Mouse (Mus musculus): ENCODE data around the gene Scamp4. TPM values are rescaled to one million over a fixed set of nuclear protein-coding genes. Genes with fewer than 3 reads are reported as not detected.
A peak's percentile ranks its signal among the peaks of the same experiment; 100 is the strongest.
"Not testable (repeated sequence)": the region's sequence is repeated elsewhere in the genome, so short reads cannot be mapped to it uniquely, and the experiment has no call there.

The Scamp4 gene
- polyA plus RNA-seq, 1 experiment from 2014 or later = 62.1 TPM

DNA sequence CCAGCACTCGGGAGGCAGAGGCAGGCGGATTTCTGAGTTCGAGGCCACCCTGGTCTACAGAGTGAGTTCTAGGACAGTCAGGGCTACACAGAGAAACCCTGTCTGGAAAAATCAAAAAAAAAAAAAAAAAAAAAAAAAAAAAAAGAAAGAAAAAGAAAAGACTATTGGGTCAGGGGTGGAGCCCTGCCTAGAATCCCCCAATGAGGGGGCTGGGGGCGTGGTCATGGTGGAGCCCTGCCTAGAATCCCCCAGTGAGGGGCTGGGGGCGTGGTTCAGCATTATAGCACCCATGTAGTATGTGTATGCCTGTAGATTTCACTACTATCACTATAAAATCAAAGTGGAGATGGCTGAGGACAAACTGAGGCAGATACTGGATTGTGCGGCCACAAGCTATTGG is 47.2 kb downstream of the Scamp4 start:
- WGBS = 94% methylated on average over 6 of the region's 6 CpGs
- H3K36me3 ChIP-seq (ENCODE audit: control insufficient read depth, insufficient read depth, low read length) = peaks cover 41% of the 10 kb centered on the region
- H3K4me2 ChIP-seq (ENCODE audit: low read length); H3K4me3 ChIP-seq (replicated peaks; ENCODE audit: low read depth, low read length); H3K9ac ChIP-seq (replicated peaks; ENCODE audit: low read length); H3K27me3 ChIP-seq (ENCODE audit: control insufficient read depth, insufficient read depth, low read length); DNase-seq; H3K4me1 ChIP-seq (ENCODE audit: control insufficient read depth, insufficient read depth, low read length); H3K9me3 ChIP-seq (ENCODE audit: control insufficient read depth, low read length); H3K27ac ChIP-seq (replicated peaks; ENCODE audit: low read depth, low read length); ATAC-seq (ENCODE audit: low FRiP score, low TSS enrichment): not testable (repeated sequence)

DNA sequence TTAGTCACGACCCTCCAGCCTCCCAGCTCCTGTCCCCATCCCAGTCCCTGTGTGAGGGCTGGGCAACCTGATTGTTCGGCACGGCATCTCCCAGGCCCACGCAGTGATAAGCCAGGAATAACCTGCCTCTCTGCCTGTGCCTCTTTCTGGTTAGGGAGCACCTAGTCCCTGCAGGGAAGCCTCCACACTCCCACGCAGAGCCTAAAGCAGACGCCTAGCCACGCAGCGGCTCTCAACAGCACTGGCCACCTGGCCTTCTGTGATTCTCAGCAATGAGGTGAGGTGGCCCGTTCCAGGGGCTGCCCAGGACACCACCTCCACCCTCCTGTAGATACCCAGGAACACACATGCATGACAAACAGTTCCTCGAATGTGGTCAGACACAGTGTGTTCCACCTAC is 47.7 kb downstream of the Scamp4 start:
- Histone ChIP-seq H3K36me3 (ENCODE audit: control insufficient read depth, insufficient read depth, low read length) (peaks cover 36% of the 10 kb centered on the region), H3K27ac (replicated peaks; ENCODE audit: low read depth, low read length) (no peak overlapping the region), H3K4me2 (ENCODE audit: low read length) (no peak overlapping the region), H3K27me3 (ENCODE audit: control insufficient read depth, insufficient read depth, low read length) (no peaks in the 10 kb centered on the region), H3K9me3 (ENCODE audit: control insufficient read depth, low read length) (no peaks in the 10 kb centered on the region), H3K4me1 (ENCODE audit: control insufficient read depth, insufficient read depth, low read length) (peaks cover 9% of the 10 kb centered on the region), H3K4me3 (replicated peaks; ENCODE audit: low read depth, low read length) (no peak overlapping the region), H3K9ac (replicated peaks; ENCODE audit: low read length) (no peak overlapping the region)
- ATAC-seq (ENCODE audit: low FRiP score, low TSS enrichment) (no peak), DNase-seq (no peak)
- WGBS = 95% methylated on average over 10 of the region's 10 CpGs

DNA sequence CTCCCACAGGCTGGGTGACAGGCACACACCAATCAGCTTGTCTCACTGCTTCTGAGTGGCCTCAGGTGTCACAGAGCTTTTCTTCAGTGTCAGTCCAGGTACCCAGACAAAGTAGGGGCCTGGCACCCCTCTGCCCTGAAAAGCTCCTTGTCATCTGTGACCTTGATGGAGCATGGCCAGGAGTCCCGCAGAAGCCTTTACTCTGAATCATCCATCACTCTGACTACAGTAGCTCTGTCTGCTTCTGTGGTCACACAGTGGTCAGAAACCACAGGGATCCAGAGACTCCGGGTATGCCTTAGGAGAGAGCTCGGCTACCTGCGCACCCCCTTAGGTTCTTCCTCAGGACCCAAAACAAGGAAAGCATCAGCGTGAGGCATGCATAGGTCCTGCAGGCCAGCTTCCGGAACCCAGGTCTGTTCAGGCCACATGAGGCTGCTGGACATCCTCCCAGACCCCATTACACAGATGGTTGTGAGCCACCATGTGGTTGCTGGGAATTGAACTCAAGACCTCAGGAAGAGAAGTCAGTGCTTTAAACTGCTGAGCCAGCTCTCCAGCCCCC is 50.6 kb downstream of the Scamp4 start:
- ATAC-seq (ENCODE audit: low FRiP score, low TSS enrichment) = no peak
- no peaks in the 10 kb centered on the region for H3K27me3 ChIP-seq (ENCODE audit: control insufficient read depth, insufficient read depth, low read length)
- 95% methylated on average over 6 of the region's 6 CpGs for WGBS
- H3K4me1 ChIP-seq (ENCODE audit: control insufficient read depth, insufficient read depth, low read length) = peaks cover 16% of the 10 kb centered on the region
- no peak overlapping the region for H3K4me2 ChIP-seq (ENCODE audit: low read length)
- no peak for DNase-seq
- peaks cover 11% of the 10 kb centered on the region for H3K36me3 ChIP-seq (ENCODE audit: control insufficient read depth, insufficient read depth, low read length)
- H3K9ac ChIP-seq (replicated peaks; ENCODE audit: low read length) = no peak overlapping the region
- no peaks in the 10 kb centered on the region for H3K9me3 ChIP-seq (ENCODE audit: control insufficient read depth, low read length)
- no peak overlapping the region for H3K4me3 ChIP-seq (replicated peaks; ENCODE audit: low read depth, low read length)
- H3K27ac ChIP-seq (replicated peaks; ENCODE audit: low read depth, low read length) = no peak overlapping the region

DNA sequence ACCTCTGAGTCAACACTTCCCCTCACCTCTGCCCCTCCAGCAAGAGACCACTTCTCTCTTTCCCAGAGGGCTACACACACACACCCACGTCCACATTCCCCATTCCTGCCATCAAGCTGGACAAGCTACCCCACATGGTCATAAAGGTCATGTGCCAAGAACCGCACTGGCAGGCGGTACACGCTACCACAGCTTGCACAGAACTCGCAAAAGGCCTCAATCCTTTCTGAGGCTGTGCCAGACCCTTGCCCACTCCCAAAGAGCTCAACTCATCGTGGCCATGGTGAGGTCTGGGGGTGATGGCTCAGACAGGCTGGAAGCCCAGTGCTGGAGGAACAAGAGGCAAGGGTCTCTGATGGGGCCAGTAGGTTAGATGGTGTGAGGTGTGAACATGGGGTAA is 52.2 kb downstream of the Scamp4 start:
- Histone ChIP-seq H3K4me3 (replicated peaks; ENCODE audit: low read depth, low read length) (peak overlapping the region; percentile 85; the same call in 1 of the 2 replicates), H3K36me3 (ENCODE audit: control insufficient read depth, insufficient read depth, low read length) (0 out of 2 replicates have a peak, but pooled peaks cover 4% of the 10 kb centered on the region), H3K4me1 (ENCODE audit: control insufficient read depth, insufficient read depth, low read length) (peaks cover 20% of the 10 kb centered on the region), H3K9ac (replicated peaks; ENCODE audit: low read length) (peak overlapping the region; percentile 97), H3K27me3 (ENCODE audit: control insufficient read depth, insufficient read depth, low read length) (no peaks in the 10 kb centered on the region), H3K27ac (replicated peaks; ENCODE audit: low read depth, low read length) (no peak overlapping the region), H3K9me3 (ENCODE audit: control insufficient read depth, low read length) (no peaks in the 10 kb centered on the region), H3K4me2 (ENCODE audit: low read length) (peak overlapping the region; percentile 88)
- WGBS = 91% methylated on average over 6 of the region's 6 CpGs
- DNase-seq (no peak), ATAC-seq (ENCODE audit: low FRiP score, low TSS enrichment) (no peak)

GRCm38 (mm10) chr10:80655406-80656129 is 52.9 kb downstream of the Scamp4 start:
- no peaks in the 10 kb centered on the region for H3K9me3 ChIP-seq (ENCODE audit: control insufficient read depth, low read length)
- 0 out of 2 replicates have a peak, but pooled peaks cover under 1% of the 10 kb centered on the region for H3K36me3 ChIP-seq (ENCODE audit: control insufficient read depth, insufficient read depth, low read length)
- WGBS = 6% methylated on average over 12 of the region's 12 CpGs
- H3K4me1 ChIP-seq (ENCODE audit: control insufficient read depth, insufficient read depth, low read length) = peaks cover 20% of the 10 kb centered on the region
- peak overlapping the region; percentile 88 for H3K27ac ChIP-seq (replicated peaks; ENCODE audit: low read depth, low read length)
- DNase-seq (no peak), ATAC-seq (ENCODE audit: low FRiP score, low TSS enrichment) (peak; percentile 48; the same call in 1 of the 2 replicates)
- peak overlapping the region; percentile 97 for H3K9ac ChIP-seq (replicated peaks; ENCODE audit: low read length)
- H3K4me3 ChIP-seq (replicated peaks; ENCODE audit: low read depth, low read length) = peak overlapping the region; percentile 85
- peak overlapping the region; percentile 88 for H3K4me2 ChIP-seq (ENCODE audit: low read length)
- H3K27me3 ChIP-seq (ENCODE audit: control insufficient read depth, insufficient read depth, low read length) = no peaks in the 10 kb centered on the region

GRCm38 (mm10) chr10:80656130-80656862 is 53.6 kb downstream of the Scamp4 start:
- Histone ChIP-seq H3K4me3 (replicated peaks; ENCODE audit: low read depth, low read length) (peak overlapping the region; percentile 85), H3K9me3 (ENCODE audit: control insufficient read depth, low read length) (no peaks in the 10 kb centered on the region), H3K9ac (replicated peaks; ENCODE audit: low read length) (peak overlapping the region; percentile 97), H3K4me2 (ENCODE audit: low read length) (peak overlapping the region; percentile 88), H3K27ac (replicated peaks; ENCODE audit: low read depth, low read length) (peak overlapping the region; percentile 88), H3K36me3 (ENCODE audit: control insufficient read depth, insufficient read depth, low read length) (no peaks in the 10 kb centered on the region), H3K27me3 (ENCODE audit: control insufficient read depth, insufficient read depth, low read length) (no peaks in the 10 kb centered on the region), H3K4me1 (ENCODE audit: control insufficient read depth, insufficient read depth, low read length) (peaks cover 20% of the 10 kb centered on the region)
- peak; percentile 89 for ATAC-seq (ENCODE audit: low FRiP score, low TSS enrichment)
- peak; percentile 99 for DNase-seq
- WGBS = 2% methylated on average over 68 of the region's 72 CpGs

DNA sequence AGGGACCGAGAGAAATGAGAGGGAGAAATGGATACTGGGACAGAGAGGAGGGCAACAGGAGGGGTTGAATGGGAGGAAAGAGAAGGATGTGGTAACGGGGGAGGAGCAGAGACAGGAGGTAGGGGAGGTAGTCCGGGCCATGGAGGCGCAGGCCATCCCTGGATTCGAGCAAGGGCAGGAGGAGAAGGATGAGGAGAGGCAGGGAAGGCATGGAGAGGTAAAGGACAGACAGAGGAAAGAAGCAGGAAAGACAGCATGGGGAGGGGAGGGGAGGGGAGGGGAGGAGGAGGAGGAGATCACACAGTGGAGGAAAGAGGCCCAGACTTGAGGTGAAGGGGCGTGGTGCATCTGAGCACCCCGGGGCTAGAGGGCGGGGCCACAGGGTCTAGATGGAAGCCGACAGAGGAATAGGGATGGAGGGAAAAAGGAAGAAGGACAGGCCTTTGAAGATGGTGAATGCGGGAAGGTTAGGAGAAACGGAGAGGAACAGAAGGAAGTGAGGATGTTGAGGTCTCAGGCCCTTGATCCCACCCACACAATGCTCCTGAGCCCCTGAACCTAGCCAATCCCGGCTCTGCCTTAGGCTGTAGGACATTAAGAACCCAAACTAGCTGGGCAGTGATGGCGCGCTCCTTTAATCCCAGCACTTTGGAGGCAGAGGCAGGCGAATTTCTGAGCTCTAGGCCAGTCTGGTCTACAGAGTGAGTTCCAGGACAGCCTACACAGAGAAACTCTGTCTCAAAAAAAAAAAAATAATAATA is 54.4 kb downstream of the Scamp4 start, which contains the start of gene Btbd2:
Gene Btbd2, minus strand, starts transcription at position 209 of the 761 bp plus-strand sequence.
- no peaks in the 10 kb centered on the region for H3K27me3 ChIP-seq (ENCODE audit: control insufficient read depth, insufficient read depth, low read length)
- H3K4me2 ChIP-seq (ENCODE audit: low read length) = peak within 1 kb of the TSS; percentile 88
- H3K4me1 ChIP-seq (ENCODE audit: control insufficient read depth, insufficient read depth, low read length) = peaks cover 20% of the 10 kb centered on the region
- no peaks in the 10 kb centered on the region for H3K9me3 ChIP-seq (ENCODE audit: control insufficient read depth, low read length)
- DNase-seq (peak; percentile 31), ATAC-seq (ENCODE audit: low FRiP score, low TSS enrichment) (no peak; the same call in 1 of the 2 replicates)
- WGBS = 20% methylated on average over 15 of the region's 15 CpGs
- peak within 1 kb of the TSS; percentile 97 for H3K9ac ChIP-seq (replicated peaks; ENCODE audit: low read length)
- H3K4me3 ChIP-seq (replicated peaks; ENCODE audit: low read depth, low read length) = peak within 1 kb of the TSS; percentile 85
- peak within 1 kb of the TSS; percentile 88 for H3K27ac ChIP-seq (replicated peaks; ENCODE audit: low read depth, low read length)
- no peaks in the 10 kb centered on the region for H3K36me3 ChIP-seq (ENCODE audit: control insufficient read depth, insufficient read depth, low read length)

DNA sequence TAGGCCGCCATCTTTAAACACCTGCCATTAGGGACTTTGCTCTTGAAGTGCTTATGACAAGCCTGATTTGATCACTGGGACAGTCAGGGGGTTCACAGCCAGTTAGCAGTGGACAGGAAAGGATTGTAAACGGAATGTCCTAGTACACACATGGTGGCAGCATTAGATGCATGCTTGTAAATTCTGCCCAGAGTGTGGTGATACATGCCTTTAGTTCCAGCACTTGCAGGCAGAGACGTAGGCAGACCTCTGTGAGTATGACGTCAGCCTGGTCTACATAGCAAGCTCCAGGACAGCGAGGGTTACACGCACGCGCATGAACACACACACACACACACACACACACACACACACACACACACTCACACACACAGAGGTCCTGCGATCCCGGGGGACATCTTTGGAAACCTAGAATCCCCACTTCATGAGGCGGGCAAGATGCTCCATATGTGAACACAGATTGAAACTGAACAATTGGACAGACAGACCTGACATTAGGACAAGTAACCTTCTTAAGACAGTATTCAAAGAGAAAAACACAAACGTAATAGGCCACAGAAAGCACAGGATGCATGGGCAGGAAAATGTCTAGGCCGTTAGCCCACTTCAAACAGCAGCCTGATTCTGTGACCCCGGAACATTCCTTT is 55.6 kb downstream of the Scamp4 start:
- Histone ChIP-seq H3K4me1 (ENCODE audit: control insufficient read depth, insufficient read depth, low read length) (peaks cover 20% of the 10 kb centered on the region), H3K27me3 (ENCODE audit: control insufficient read depth, insufficient read depth, low read length) (no peaks in the 10 kb centered on the region), H3K9me3 (ENCODE audit: control insufficient read depth, low read length) (no peaks in the 10 kb centered on the region), H3K27ac (replicated peaks; ENCODE audit: low read depth, low read length) (no peak overlapping the region), H3K9ac (replicated peaks; ENCODE audit: low read length) (no peak overlapping the region), H3K4me3 (replicated peaks; ENCODE audit: low read depth, low read length) (no peak overlapping the region), H3K36me3 (ENCODE audit: control insufficient read depth, insufficient read depth, low read length) (no peaks in the 10 kb centered on the region), H3K4me2 (ENCODE audit: low read length) (no peak overlapping the region)
- WGBS = 91% methylated on average over 14 of the region's 14 CpGs
- ATAC-seq (ENCODE audit: low FRiP score, low TSS enrichment) (no peak), DNase-seq (no peak)
